Mouse (Mus musculus) lung, adult 2 months (tissue): Measurements from ENCODE around the gene Il17d.

Experiments
- CTCF ChIP-seq: fragments of 200-500 bp; IDR thresholded peaks from 2 replicates; pipeline ENCODE4 v1.5.1; 2011; ENCODE audit warnings: mild to moderate bottlenecking, low read length, control low read depth; ENCODE audit not compliant: insufficient read depth
- POLR2A ChIP-seq: fragments of 200-500 bp; IDR thresholded peaks from 2 replicates; pipeline ENCODE4 v1.6.1; 2011; ENCODE audit warnings: low read depth, mild to moderate bottlenecking, control low read depth, low read length, borderline replicate concordance; ENCODE audit errors: extremely low read depth

DNA sequence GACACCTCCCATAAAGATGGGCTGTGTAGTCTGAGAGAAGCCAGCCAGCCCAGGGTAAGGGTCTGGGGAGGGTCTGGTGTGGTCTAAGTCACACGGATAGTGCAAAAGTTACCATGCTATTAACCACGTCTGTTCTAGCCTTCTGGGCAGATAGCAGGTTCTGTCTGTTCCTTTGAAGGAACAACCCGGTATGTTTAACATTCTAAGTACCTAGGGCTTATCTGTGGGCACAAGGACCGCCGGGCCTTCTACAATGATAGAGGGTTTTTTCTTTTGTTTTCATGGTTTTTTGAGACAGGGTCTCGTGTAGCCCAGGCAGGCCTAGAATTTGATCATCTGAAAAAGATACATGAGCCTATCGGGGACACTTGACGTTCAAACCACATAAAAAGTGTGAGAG, 21.6 kb downstream of the Il17d start:
- no peak for TF ChIP-seq POLR2A
- no peak for TF ChIP-seq CTCF
